Mouse (Mus musculus) cerebellum, adult 2 months (tissue): ENCODE measurements around the gene Gbf1.

Experiments used
- CTCF ChIP-seq: fragments of 200-500 bp; IDR thresholded peaks from 2 replicates; pipeline ENCODE4 v1.5.1; 2011; ENCODE audit warnings: low read depth, mild to moderate bottlenecking, control low read depth, low read length, moderate library complexity, borderline replicate concordance; ENCODE audit not compliant: insufficient read depth
- POLR2A ChIP-seq: fragments of 200-500 bp; IDR thresholded peaks from 2 replicates; pipeline ENCODE4 v1.6.1; 2011; ENCODE audit warnings: low read length, control low read depth, borderline replicate concordance; ENCODE audit not compliant: insufficient read depth

GRCm38 (mm10) chr19:46148372-46148760 lies 3.9 kb upstream of the Gbf1 start:
- no peak for TF ChIP-seq CTCF
- no peak for TF ChIP-seq POLR2A
